Mouse (Mus musculus) right cerebral cortex, adult 18-20 months (tissue): ENCODE data around the gene Sap18b.
"Not testable (repeated sequence)": the region's sequence is repeated elsewhere in the genome, so short reads cannot be mapped to it uniquely, and the experiment has no call there.

Experiments
- DNase-seq: peaks from one replicate; pipeline ENCODE4 v3.0.0; 2022; ENCODE audit warnings: mixed read lengths

The Sap18b gene

DNA sequence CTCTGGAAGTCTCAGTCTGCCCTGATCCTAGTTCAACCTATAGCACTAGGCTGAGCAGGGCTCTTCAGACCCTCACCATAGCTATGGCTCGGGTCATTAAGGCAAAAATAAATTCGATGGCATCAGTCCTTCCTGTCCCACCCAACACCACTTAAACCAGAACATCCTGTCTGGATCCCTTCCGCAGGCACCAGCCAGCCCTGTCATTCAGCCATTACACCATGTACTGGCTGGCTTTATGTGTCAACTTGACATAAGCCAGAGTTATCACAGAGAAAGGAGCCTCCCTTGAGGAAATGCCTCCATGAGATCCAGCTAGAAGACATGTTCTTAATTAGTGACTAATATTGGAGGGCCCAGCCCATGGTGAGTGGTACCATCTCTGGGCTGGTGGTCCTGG, 2.4 kb upstream of the Sap18b start:
- no peak for DNase-seq

DNA sequence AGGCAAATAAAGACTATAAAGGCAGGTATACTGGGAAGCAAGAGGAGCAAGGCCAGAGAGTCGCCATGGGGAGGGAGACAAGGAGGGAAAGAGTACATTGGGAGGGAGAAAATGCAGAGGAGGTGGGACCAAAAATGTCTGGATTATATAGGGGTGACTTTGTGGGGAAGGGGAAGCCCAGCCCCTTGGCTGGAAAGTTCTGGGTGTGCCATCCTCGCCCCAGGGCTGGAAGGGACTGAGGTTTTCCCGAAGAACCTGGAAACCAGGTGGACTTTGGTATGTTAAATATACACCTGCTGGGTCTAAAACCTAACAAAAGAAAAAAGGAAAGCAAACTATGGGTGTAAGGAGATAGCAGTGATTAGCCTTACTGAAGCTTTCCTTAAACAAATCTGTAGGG, 5.0 kb downstream of the Sap18b start:
- no peak for DNase-seq

DNA sequence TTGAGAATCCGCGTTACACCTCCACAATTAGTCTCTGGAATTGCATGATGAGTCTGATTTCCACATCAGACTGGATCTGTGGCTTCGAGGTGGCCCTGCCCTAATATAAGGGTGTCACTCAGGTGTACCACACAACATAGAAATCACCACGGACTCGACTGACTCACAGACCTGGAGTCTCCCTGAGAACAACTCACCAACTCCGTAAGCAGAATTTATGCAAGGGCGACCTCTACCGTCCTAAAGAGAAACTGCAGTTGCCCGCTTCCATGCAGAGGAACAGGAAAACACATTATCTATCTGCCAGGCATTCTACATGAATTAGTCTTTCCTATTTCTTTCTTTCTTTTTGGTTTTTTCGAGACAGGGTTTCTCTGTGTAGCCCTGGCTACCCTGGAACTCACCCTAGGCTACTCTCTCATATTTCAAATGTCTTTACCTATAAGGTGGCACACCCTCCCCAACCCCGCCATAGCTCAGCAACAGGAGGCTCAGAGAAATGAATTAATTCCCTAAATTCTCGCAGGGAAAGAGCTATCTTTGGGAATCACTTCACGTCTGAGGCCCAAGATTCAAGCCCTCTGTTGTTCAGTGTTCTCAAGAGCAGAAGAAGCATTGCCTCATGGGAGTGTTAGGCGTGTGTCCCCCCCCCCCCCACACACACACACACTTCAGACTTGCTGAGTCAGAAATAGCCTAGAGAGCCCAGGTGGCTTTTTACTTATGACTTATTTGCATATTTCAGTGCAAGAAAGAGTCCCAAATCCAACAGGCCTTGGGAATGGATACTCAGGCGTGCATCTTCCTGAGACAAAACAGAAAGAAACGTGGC, 7.7 kb downstream of the Sap18b start:
- DNase-seq: peak; percentile 86

DNA sequence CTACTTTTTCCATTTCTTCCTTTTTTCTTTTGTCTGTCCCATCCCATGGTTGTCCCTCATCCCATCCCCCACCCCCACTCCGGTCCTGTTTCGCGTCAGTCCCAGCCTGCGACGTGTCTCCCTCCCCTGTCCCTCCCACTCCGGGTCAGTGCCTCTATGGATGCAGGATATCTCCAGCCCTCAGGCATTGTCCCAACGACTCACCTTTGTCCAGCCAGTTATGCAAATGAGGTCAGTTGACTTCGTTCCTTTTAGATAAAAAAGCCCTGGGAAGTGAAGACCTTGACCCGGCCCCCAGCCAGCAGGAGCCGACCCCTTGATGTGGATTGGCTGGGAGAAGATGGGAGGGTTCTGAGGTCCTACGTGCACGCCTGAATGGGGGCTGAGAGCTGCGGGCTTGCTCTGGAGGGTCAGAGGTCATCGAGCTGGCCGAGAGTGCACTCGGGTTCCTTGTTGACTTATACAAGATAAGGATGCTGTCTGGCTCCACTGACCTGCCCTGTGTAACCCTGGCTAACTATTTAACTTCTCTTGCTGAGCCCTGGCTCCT, 8.4 kb downstream of the Sap18b start:
- no peak for DNase-seq

DNA sequence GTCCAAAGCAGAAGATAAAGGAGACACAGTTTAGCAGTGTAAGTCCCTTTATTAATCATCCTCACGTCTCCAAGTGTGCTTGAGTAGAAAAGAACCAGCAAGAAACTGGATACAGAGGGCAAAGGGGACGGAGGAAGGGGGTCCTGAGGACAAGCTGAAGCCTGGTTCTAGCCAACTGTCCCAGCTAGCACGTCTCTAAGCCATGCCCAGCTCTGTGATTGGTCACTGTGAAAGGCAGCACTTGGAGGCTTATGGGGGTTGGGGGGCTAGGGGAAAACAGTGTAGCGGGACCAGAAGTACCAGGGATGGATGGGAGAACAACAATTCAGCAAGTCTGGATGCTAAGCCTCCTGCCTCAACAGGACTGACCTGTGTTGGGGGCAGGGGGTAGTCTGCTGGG, 10.7 kb downstream of the Sap18b start:
- DNase-seq: no peak

DNA sequence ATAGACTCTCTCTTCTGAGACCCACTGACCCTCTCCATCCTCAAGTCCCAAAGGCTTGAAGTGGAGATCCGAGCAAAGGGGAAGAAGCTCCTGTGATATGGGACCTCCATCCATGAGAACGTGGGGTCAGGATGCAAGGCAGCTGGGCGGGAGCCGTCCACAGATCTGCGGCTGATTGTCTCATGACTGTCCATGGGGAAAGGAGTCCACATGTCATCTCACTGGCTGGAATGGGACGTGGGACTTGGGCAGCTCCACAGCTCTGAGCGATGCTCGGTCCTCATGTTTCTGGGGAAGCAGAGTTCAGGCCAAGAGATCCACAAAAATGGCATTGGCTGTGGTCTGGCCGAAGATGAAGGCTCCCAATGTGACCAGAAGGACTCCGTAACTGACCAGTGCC, 12.1 kb downstream of the Sap18b start:
- DNase-seq: no peak

DNA sequence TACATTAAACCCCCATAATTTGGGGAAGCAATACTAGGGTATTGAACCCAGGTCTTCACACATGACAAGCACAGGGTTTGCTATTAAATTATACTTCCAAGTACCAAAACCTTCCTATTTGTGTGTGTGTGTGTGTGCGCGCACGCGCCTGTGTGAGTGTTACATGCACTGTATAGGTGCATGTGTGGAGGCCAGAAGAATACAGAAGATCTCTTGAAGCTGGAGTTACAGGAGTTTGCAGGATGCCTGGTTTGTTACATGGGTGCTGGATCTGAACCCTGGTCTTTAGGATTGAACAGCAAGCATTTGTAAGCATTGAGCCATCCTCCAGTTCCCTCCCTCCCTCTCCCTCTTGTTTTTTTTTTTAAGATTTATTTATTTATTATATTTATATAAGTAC, 14.1 kb downstream of the Sap18b start:
- no peak for DNase-seq

DNA sequence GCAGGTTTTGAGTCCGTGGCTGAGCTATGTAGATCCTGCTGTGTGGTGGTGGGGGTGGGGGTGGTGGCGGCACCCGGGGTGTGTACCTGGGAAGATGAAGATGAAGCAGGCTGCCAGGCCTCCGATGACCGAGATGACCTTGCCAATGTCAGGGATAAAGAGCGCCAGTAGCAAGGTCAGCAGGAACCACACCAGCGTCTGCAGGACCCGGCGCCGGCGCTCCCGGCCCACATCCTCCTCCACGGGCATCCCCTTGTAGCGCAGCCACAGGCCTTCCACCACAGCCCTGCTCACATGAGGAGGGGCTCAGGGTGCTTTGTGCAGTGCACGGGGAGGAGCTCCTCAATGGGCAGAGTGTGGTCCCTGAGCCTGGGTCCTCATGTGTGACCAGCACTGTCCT, 16.3 kb downstream of the Sap18b start:
- no peak for DNase-seq

DNA sequence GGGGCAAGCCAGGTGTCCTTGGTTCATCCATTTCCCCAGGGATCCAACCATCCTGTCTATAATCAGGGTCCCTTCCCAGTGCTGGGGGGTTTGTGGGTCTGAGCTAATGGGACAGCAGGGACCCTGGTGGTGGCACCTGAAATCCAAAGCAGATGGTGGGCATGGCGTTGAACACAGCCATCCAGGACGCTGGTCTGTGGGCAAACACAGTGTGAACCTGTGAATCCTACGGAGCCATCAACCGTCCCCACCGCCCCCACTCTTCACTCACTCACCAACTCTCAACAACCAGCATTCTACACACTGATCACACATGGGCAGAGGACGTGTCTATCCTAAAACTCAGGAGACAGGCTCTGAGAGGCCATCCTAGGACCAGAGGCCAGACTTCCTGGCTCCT, 18.8 kb downstream of the Sap18b start:
- no peak for DNase-seq

DNA sequence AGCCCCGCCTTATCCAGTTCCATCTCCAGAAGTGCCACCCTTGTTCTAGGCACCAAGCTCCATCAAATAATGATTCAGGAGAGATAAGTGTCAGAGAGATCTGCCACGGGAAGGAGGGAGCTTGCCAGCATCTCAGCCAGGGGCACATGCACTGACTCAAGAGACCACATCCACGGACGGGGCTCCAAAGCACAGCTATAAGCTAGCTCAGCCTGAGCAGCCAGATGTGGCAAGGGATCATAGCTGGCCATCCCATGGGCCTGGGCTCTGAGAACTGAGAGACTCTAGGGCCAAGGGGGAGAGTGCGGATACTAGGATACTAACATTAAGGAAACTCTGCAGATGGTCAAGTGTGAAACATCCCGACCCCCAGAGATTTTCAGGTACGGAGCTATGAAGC, 19.9 kb downstream of the Sap18b start:
- no peak for DNase-seq

DNA sequence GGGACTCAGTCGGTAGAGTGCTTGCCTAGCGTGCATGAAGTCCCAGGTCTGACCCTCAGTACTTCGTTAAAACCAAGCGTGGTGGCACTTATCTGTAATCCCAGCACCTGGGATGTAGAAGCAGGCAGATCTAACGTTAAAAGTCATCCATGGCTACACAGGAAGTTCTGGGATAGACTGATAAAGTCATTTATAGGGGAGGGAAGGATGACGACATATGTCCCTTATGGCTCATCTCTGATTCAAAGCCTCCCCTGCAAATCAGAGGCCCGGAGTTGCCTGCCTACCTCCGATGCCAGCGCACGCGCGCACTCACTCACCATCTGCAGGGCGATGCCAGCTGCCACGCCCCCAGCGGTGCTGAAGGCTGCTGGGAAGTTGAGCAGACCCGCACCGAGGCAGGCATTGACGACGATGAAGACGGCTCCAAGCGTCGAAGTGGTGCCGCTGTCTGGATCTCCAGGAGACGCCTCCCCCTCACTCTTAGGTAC, 23.0 kb downstream of the Sap18b start:
- peak; percentile 30 for DNase-seq

DNA sequence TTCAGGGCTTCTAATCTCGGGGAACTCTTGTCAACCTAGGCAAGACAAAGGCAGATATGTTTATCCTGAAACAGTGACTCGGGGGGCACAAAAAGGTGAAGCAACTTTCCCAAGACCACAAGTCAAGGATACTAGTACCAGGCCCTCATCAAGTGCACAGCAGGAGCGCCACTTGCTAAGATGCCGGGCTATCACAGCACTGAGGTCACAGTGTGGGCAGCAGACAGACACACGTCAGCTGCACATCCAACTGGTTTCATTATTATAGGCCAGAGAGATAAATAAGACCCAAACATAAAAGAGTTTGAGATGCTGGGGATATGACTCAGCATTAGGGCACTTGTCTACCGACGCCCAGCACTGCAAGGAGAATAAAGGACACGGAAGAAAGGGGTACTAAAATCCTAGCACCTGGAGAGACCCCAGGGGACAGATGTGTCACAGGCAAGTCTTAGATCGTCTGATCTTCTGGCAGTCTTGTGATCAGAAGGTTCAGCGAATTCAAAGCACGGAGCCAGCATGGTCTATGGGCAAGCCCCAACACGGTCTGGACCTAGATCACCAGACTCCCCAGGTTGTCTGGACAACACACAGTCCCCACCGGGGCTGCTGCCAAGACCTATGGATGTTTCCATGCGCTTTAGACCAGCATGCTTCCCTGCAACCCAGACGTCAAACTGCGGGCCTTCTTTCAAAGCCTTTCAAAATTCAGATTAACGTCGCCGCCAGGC, 23.8 kb downstream of the Sap18b start:
- DNase-seq: no peak

DNA sequence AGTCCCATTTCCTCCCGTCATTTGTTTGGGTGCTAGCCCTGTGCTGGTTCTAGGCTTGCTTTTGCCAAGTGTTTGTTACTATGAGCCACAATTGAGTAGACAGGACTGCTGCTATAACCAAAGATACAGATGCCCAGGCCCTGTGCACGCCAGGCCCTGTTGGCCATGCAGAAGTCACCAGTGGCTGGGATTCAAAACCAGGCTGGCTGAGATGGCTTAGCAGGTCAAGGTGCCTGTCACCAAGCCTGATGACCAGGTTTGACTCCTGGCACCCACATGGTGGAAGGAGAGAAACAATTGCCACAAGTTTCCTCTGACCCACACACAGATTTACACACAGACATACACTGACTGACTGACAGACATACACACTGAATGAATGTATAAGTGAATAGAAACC, 25.2 kb downstream of the Sap18b start:
- no peak for DNase-seq

DNA sequence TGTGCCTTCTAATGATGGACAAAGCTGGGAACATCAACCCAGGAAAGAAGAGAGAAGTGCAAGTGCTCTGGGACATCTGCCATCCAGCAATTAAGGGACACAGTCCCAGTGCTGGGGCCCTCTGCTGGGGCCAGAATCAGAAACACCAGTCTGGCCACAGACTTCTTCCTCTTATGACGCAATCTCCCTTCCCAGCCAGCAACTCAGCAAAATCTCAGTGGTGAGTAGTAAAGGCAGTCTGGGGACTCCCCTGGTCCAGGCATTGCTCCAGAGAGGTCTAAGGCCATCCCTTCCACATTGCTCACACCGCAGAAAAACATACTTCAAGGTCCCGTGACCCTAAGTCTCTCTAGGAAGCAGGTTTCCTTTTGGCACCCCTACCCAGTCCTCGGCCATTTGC, 27.1 kb downstream of the Sap18b start:
- no peak for DNase-seq

DNA sequence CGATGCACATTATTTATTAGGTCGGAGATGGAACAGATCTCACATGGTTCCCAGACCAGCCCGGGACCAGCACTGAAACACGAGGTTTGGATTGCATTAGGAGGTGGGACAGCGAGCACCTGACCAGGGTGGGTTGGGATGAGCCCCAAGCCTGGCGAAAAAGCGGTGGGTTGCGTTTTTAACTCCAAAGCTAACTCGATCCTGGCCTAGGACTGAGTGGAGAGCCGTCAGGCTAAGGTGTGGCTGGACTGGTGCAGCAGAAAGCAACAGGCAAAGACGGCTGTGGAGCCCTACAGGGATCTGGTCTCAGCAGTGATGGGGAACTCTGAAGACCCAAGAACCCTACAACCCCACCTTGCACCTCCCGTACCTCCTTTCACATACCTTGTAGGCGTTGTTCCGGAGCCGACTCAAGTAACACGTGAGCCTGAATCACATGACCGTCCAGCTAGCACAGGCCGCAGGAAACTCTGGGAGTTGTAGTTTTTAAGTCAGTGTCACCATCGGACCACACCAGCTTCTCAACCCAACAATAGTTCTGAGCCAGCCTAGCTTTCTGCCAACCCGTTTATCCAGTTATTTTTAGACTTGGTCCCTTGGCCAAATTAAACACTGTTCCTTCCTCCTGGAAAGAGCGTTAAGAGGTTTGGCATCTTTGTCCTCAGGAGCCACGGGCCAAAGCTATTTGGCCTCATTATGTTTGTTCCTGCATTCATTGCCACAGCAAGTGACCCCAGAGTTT, 28.1 kb downstream of the Sap18b start, which contains the start of gene Slc38a7:
Gene Slc38a7, minus strand, starts transcription at position 438 of the 742 bp plus-strand sequence.
- DNase-seq: peak; percentile 89

DNA sequence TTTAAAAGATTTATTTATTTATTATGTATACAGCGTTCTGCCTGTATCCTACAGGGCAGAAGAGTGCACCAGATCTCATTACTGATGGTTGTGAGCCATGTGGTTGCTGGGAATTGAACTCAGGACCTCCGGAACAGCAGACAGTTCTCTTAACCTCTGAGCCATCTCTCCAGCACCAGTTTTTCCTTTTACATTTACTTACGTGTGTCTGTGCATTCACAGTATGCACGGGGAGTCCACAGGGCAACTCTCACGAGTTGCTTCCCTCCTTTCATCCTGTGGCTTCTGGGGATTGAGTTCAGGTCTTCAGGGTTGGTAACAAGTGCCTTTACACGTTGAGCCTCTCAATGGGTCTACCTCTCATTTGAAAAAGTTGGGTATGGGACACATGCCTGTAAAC, 29.0 kb downstream of the Sap18b start:
- no peak for DNase-seq

DNA sequence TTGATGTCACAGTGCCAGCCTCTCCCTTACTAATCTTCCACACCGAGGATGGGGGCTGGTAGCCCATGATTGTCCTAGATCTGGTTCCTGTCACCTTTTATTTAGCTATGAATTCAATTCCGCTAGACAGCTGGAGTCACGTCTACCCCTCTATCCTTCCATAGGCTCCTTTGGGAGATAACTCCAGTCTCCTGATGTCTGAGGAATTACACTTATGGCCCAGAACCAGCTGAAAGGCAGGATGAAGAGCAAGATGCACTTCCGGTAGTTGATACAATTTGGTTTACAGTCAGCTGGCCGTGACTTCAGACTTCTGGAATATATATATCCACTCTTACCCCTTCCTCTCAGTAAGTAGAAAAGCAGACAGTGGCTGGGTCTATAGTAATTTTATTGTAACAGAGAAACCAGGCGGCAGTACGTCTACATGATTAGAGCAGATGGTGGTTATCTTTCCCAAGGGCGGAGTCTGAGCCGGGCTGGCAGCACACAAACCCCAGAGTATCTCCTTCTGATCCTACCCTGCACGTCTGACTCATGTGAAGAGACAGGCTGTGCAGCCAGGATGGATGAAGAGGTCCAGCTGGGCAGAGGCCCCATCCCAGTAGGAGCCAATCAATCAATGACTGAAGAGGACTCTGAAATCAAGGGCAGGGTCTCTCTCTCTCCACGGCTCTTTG, 38.8 kb downstream of the Sap18b start:
- not testable (repeated sequence) for DNase-seq

DNA sequence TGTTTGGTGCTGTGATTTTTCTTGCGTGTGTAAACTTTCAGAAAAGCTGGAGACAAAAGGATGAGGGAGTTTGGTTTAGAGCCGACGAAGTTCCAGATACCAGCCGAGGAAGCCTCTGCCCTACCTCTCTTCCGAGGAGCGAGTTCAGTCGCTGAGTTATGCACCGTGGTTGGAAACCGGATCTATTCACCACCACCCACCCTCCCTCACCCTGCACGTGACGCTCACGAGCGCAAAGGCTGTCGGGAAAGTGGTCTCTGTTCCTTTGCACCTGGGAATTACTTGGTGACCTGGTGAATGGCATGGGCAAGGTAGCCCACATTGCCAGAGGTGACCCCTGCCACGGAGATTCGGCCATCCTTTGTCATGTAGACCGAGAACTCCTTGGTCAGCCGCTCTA, 39.7 kb downstream of the Sap18b start:
- not testable (repeated sequence) for DNase-seq

DNA sequence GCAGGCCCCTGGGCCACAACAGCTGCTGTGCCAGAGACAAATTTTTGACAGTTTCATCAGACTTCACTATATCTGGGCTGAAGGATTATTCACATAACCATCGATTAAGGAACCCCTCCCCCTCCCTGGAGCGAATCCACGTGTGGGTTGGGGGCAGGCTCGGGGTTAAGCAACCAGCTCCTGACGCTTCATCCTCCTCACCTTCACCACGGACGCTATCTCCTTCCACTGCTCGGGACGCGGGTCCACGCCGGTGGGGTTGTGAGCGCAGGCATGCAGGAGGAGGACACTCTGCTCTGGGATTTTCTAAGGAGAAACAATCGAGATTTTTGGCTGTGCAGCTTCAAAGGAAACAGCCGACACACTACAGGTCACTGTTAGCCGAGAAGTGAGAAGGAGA, 46.5 kb downstream of the Sap18b start:
- DNase-seq: no peak

DNA sequence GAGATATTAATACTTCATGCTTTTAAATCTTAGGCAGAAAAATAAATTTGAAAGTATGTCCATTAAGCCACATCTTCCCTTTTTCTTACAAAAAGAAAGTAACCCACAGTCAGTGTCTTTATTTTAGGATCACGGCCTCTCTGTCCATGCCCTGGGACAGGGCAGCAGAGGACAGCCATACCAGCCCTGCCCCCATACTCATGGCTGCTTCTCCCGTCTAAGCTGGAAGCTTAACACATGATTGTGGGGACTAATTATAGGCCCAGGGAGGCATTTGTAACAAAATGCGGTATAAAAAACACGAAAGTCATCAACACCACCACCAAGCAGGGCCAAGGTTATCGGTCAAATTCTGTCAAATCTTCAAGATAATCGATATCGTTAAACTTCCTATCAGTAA, 50.1 kb downstream of the Sap18b start:
- DNase-seq: no peak
